Mouse (Mus musculus): ENCODE measurements at regions not wholly inside any gene's neighbourhood (a gene's known extent, or its start where the extent isn't known, plus 50 kb on each side); places are given as distances from the start of the nearest gene placed in this dataset.

DNA sequence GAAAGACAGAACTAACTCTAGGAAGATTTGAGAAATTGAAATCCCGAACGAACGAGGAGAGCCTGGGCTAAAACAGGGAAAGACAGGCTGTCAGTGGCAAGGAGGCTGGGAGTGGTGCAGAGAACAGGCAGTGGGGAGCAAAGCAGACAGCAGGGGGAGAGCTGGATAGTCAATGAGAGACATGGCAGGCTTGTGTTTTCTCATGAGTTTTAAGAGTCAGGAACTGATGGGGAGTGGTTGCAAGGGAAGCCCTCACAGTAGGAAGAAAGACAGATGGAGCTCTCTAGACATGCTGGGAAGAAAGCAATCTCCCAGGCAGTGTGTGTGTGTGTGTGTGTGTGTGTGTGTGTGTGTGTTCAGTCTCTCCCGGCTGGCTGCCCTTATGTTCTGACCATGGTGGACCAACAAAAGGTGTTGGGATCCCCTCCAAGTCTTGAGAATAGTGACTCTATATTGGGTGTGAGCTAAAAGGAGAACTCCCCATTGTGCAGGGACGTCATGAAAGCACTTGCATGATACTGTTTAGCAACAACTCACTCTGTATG, 577.9 kb downstream of the Plcl1 start:
- no peak for DNase-seq (ENCODE audit: low read depth, low spot score)

DNA sequence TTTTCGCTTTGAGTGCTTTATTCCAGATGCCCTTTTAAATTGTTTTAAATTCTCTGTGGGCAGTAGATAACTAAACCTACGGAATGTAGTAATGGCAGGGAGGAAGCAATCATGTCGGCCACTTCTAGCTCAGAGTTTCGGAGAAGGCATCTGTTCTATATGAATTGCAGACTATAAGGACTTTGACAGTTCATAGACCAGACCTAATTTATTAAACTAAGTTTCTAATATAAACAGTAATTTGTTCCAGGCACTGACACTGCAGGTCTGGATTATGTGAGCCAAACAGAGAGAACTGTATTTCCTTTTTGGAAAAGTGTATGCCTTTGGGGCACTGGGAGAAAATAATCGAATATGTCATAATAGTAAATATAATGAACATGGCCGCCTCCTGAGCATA, 591.4 kb downstream of the Plcl1 start:
- no peak for DNase-seq (ENCODE audit: low read depth, low spot score)

Measured in CD4-positive, CD25-positive, alpha-beta regulatory T cell, adult 2 months (primary cell).